In the genomic region with DNA sequence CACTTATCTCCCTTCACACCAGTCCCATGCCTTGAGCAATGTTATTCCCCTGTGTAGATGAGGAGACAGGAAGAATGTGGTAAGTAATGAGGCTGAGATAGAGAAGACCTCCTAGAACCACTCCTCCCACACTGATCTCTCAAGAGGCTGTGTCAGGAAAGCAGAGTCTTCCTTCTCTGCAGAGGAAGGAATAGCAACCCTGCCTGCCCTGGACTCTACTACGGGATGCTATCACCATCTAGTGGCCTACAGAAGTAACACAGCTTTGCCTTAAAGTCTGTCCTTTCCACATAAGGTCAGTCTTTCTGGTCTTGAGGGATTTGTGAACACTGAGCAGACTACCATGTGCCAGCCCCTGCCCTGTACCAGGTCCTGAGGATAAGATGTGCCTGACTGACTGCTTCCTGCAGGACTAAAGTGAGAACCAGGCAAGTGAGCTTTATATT, we compare ENCODE assay signal across 8 mouse cellular contexts. TPM values are rescaled to one million over a fixed set of nuclear protein-coding genes. Genes with fewer than 3 reads are reported as not detected.
A peak's percentile ranks its signal among the peaks of the same experiment; 100 is the strongest.
DNase-seq lines count a peak whose midpoint lies in the region.

No protein-coding gene starts in this region.

- 0% methylated on average over 1 of the region's 1 CpGs for WGBS in embryonic facial prominence, embryonic 10.5 days
- 0% methylated on average over 1 of the region's 1 CpGs for WGBS in midbrain, embryonic 10.5 days

- H3K9me3 ChIP-seq in embryonic facial prominence, embryonic 10.5 days: no peaks in the 10 kb centered on the region
- no peaks in the 10 kb centered on the region for H3K9me3 ChIP-seq in midbrain, embryonic 10.5 days (replicated peaks)

- no peak overlapping the region for H3K4me3 ChIP-seq in embryonic facial prominence, embryonic 10.5 days
- H3K4me3 ChIP-seq in midbrain, embryonic 10.5 days: no peak overlapping the region

- H3K27me3 ChIP-seq in embryonic facial prominence, embryonic 10.5 days (replicated peaks; ENCODE audit: low read depth, poor library complexity, severe bottlenecking): no peaks in the 10 kb centered on the region
- H3K27me3 ChIP-seq in midbrain, embryonic 10.5 days (ENCODE audit: low read depth, poor library complexity, severe bottlenecking): peaks cover 15% of the 10 kb centered on the region

- peaks cover 16% of the 10 kb centered on the region; the same call in 1 of the 2 replicates for H3K36me3 ChIP-seq in embryonic facial prominence, embryonic 10.5 days (replicated peaks)
- H3K36me3 ChIP-seq in midbrain, embryonic 10.5 days: peaks cover 32% of the 10 kb centered on the region

- peaks cover 16% of the 10 kb centered on the region for H3K4me1 ChIP-seq in embryonic facial prominence, embryonic 10.5 days
- H3K4me1 ChIP-seq in midbrain, embryonic 10.5 days: peaks cover 38% of the 10 kb centered on the region

- no peak overlapping the region for H3K27ac ChIP-seq in embryonic facial prominence, embryonic 10.5 days (replicated peaks)
- H3K27ac ChIP-seq in midbrain, embryonic 10.5 days (replicated peaks): peak overlapping the region; percentile 71

- intact Hi-C loops in left cerebral cortex, postnatal 4 days (cut with DNase I): loop anchor here (5.0 to 10.0 kb wide), 2 partner anchors 265 to 333 kb away; no protein-coding TSS in a partner anchor

- DNase-seq in 3T3-L1 (ENCODE audit: low read depth, low spot score): peak; percentile 83
- peak; percentile 22 for DNase-seq in adrenal gland, adult 8-10 months
- peak; percentile 64 for DNase-seq in embryonic facial prominence, embryonic 10.5 days (ENCODE audit: low spot score)
- peak; percentile 72 to 84 for DNase-seq in heart, adult 18-20 months
- DNase-seq in kidney, adult 11 months: peak; percentile 30
- peak; percentile 54 for DNase-seq in left cerebral cortex, postnatal 4 days
- peak; percentile 62 for DNase-seq in midbrain, embryonic 10.5 days (ENCODE audit: low spot score)
- peak; percentile 70 for DNase-seq in right cerebral cortex, postnatal 25 days

RNA-seq across cellular contexts. Expression of a gene that starts 21.9 kb away (rescaled TPM):
- total RNA-seq in adrenal gland, adult 8-10 months (2022): 1 to 10 TPM; 5.3 to 9.6 (median 7.4) TPM
- 10.2 and 10.8 TPM in 2 replicates for polyA plus RNA-seq in embryonic facial prominence, embryonic 10.5 days (2016; fragmentation: Nextera tagmentation; extraction: Ambion mirVana)
- total RNA-seq in heart, adult 18-20 months (2021): 1 to 10 TPM; 7.6 to 8.3 TPM
- total RNA-seq in left cerebral cortex, postnatal 4 days (2021): 1 to 10 TPM; 6.1 to 6.5 TPM
- 16.7 and 19.2 TPM in 2 replicates for polyA plus RNA-seq in midbrain, embryonic 10.5 days (2016; fragmentation: Nextera tagmentation; extraction: Ambion mirVana)

RNA-seq across cellular contexts. Expression of a gene that starts 25.6 kb away (rescaled TPM):
- 10 to 100 TPM; 49.8 to 52.3 (median 50.9) TPM for total RNA-seq in adrenal gland, adult 8-10 months (2022)
- 2.1 and 2.6 TPM in 2 replicates for polyA plus RNA-seq in embryonic facial prominence, embryonic 10.5 days (2016; fragmentation: Nextera tagmentation; extraction: Ambion mirVana)
- total RNA-seq in heart, adult 18-20 months (2021): 1 to 10 TPM; 2.4 to 3.1 TPM
- total RNA-seq in left cerebral cortex, postnatal 4 days (2021): 1 to 10 TPM; 1.0 to 1.3 TPM
- 3.0 and 3.9 TPM in 2 replicates for polyA plus RNA-seq in midbrain, embryonic 10.5 days (2016; fragmentation: Nextera tagmentation; extraction: Ambion mirVana)

Comparison
In these comparisons a context has a peak if more than half of its experiments do, and no peak if none do; other contexts are left out.
1. DNase-seq: peak in every context shown above with its lines; median percentile 83 in 3T3-L1; 78 in heart, adult 18-20 months; 70 in right cerebral cortex, postnatal 25 days; 64 in embryonic facial prominence, embryonic 10.5 days; 62 in midbrain, embryonic 10.5 days; 54 in left cerebral cortex, postnatal 4 days; 30 in kidney, adult 11 months; 22 in adrenal gland, adult 8-10 months.
2. RNA of a gene that starts 25.6 kb away (total RNA-seq): 49.8 to 52.3 TPM in adrenal gland, adult 8-10 months; 2.4 to 3.1 TPM in heart, adult 18-20 months and 1.0 to 1.3 TPM in left cerebral cortex, postnatal 4 days; every median in the first group is over 10 times any median in the second.